10 mouse cellular contexts compared by ENCODE assay signal in the genomic region with DNA sequence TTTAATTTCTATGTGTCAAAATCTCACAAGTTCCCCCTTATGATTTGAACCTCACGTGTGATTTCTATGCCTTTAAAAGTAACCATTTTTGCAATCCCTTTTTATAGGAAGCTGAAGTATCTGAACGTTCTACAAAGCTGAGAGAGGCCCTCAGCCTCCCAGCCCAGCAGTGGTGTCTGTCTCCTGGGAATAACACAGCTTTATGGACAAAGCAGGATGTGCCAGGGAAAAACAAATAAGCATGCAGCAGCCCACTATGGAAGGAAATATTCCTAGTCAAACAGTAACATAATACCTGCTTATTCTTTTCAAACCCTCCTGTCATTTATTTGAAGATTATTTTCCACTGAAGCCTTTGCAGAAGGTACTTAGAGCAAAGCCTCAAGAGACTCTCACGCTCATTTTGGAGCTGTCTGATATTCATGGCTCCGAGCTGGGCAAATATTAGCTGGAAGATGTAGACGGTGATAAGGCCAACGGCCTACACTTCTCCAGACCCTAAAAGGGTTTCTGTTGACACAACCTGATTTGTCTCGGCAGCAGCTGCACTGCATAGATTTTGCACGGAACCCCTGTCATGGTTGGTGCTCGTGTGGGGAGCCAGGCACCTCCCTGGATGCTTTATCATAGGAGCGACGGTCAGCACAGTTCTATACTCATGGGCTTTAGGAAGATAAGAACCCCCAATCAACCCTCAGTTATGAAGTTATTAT. TPM values are rescaled to one million over a fixed set of nuclear protein-coding genes. Genes with fewer than 3 reads are reported as not detected.
A peak's percentile ranks its signal among the peaks of the same experiment; 100 is the strongest.
DNase-seq lines count a peak whose midpoint lies in the region; ATAC-seq and TF ChIP-seq lines count a peak whose summit lies in the region.
"Had no signal": no experiment of that assay in that cellular context is flagged by ENCODE, and none has a peak within 500 bp of the region (broad histone marks: within the 10 kb centered on the region; RNA-seq: fewer than 3 reads in every experiment).

No protein-coding gene starts in this region.

- H3K9ac ChIP-seq in heart, embryonic 15.5 days: no peak overlapping the region
- no peak overlapping the region for H3K9ac ChIP-seq in liver, postnatal 0 days (replicated peaks)

- 26% methylated on average over 11 of the region's 11 CpGs for WGBS in heart, embryonic 15.5 days
- WGBS in liver, postnatal 0 days (ENCODE audit: insufficient replicate concordance): 29% methylated on average over 11 of the region's 11 CpGs

- no peak overlapping the region for H3K4me3 ChIP-seq in heart, embryonic 15.5 days
- H3K4me3 ChIP-seq in liver, postnatal 0 days (ENCODE audit: low read depth, low read length): no peak overlapping the region

- no peaks in the 10 kb centered on the region for H3K27me3 ChIP-seq in heart, embryonic 15.5 days
- H3K27me3 ChIP-seq in liver, postnatal 0 days (ENCODE audit: insufficient read depth, low read length): no peaks in the 10 kb centered on the region

- no peak for TF ChIP-seq CTCF in liver, postnatal 0 days (IDR thresholded peaks at IDR 0.05; ENCODE audit: low read depth)

- no peak for ATAC-seq in heart, embryonic 15.5 days (replicated peaks; ENCODE audit: insufficient number of reproducible peaks, insufficient read depth, low FRiP score, low read depth)
- 0 out of 2 replicates have a peak, but pooled peaks have one; percentile 23 for ATAC-seq in erythroblast, adult 5-6 weeks (replicated peaks; ENCODE audit: low FRiP score, poor library complexity, severe bottlenecking)
- ATAC-seq in liver, postnatal 0 days: peak; percentile 82

- peak; percentile 72 for TF ChIP-seq EP300 in liver, postnatal 0 days (IDR thresholded peaks at IDR 0.05; ENCODE audit: low read depth)

- no peak overlapping the region for H3K4me2 ChIP-seq in heart, embryonic 15.5 days
- H3K4me2 ChIP-seq in liver, postnatal 0 days (ENCODE audit: low read depth, low read length): peak overlapping the region; percentile 47

- no peaks in the 10 kb centered on the region for H3K9me3 ChIP-seq in heart, embryonic 15.5 days (replicated peaks)
- no peaks in the 10 kb centered on the region for H3K9me3 ChIP-seq in liver, postnatal 0 days (ENCODE audit: low read length)

- H3K27ac ChIP-seq in heart, embryonic 15.5 days: peak overlapping the region; percentile 94
- no peak overlapping the region for H3K27ac ChIP-seq in liver, postnatal 0 days (ENCODE audit: low read depth)

- DNase-seq in heart, adult 8-10 months (ENCODE audit: low spot score): no peak
- DNase-seq in MN1 (ENCODE audit: low spot score): peak; percentile 67
- no peak for DNase-seq in liver, postnatal 0 days
- DNase-seq in urinary bladder, postnatal 14 days (ENCODE audit: low spot score): no peak
- DNase-seq in cerebellum, adult 9-11 months: no peak
- DNase-seq in spleen, postnatal 36 days (ENCODE audit: low spot score in 2 of 2): no peak
- DNase-seq: cerebellum, postnatal 14 days; kidney, postnatal 25 days had no signal

- peaks cover 47% of the 10 kb centered on the region for H3K4me1 ChIP-seq in heart, embryonic 15.5 days (replicated peaks)
- peaks cover 40% of the 10 kb centered on the region for H3K4me1 ChIP-seq in liver, postnatal 0 days (ENCODE audit: insufficient read depth)

- no peaks in the 10 kb centered on the region for H3K36me3 ChIP-seq in heart, embryonic 15.5 days
- H3K36me3 ChIP-seq in liver, postnatal 0 days (replicated peaks; ENCODE audit: insufficient read depth, low read length): no peaks in the 10 kb centered on the region

RNA-seq across cellular contexts. Expression of a gene that starts 13.3 kb away (rescaled TPM):
- 92.1 and 115 TPM in 2 replicates for polyA plus RNA-seq in heart, embryonic 15.5 days (2015; fragmentation: Nextera tagmentation; extraction: Ambion mirVana)
- 1 to 10 TPM in 2 of 4 experiments, under 1 TPM in 2; 0.66 to 1.2 (median 0.93) TPM for total RNA-seq in heart, adult 8-10 months (2022)
- not detected in 2 replicates for total RNA-seq in erythroblast, adult 5-6 weeks (2015; ENCODE audit: low replicate concordance)
- total RNA-seq in erythroblast, adult 5-6 weeks (2017; ENCODE audit: low replicate concordance): not detected in 2 replicates
- 17.5 and 19.5 TPM in 2 replicates for polyA plus RNA-seq in liver, postnatal 0 days (2015; fragmentation: Nextera tagmentation; extraction: Ambion mirVana)
